Mouse (Mus musculus): ENCODE measurements around the gene Tbx10.

GRCm38 (mm10) chr19:3966330-3967075, 26.0 kb upstream of the Tbx10 start:
- no peak for TF ChIP-seq POLR2A (IDR thresholded peaks at IDR 0.05; ENCODE audit: low read depth, low read length)
- no peak for TF ChIP-seq CTCF (conservative IDR thresholded peaks at IDR 0.05; ENCODE audit: insufficient read depth, insufficient read length, low read depth, low read length)

Data from kidney, adult 2 months (tissue).